Mouse (Mus musculus): ENCODE measurements around the gene Stat1.

GRCm38 (mm10) chr1:52166652-52167220, 47.5 kb downstream of the Stat1 start:
- TF ChIP-seq CTCF (conservative IDR thresholded peaks at IDR 0.05; ENCODE audit: insufficient read depth, insufficient read length, low read depth, low read length) (no peak), POLR2A (IDR thresholded peaks at IDR 0.05; ENCODE audit: low read depth, low read length) (no peak)
